Mouse (Mus musculus) bone marrow macrophage, adult 2 months (primary cell): ENCODE data around the gene Polr1d.

Experiments
- CTCF ChIP-seq: IDR thresholded peaks from 2 replicates; pipeline ENCODE4 v1.5.1; 2012; ENCODE audit warnings: low read depth, mild to moderate bottlenecking, low read length, moderate library complexity
- POLR2A ChIP-seq: IDR thresholded peaks from 2 replicates; pipeline ENCODE4 v1.6.1; 2012; ENCODE audit warnings: mild to moderate bottlenecking, low read depth, low read length, borderline replicate concordance

- TF ChIP-seq CTCF (no peak), POLR2A (no peak)
These were observed 43.7 kb upstream of the Polr1d start for GRCm38 (mm10) chr5:147033155-147033554.
